Mouse (Mus musculus) olfactory bulb, adult 2 months (tissue): Measurements from ENCODE around the gene Hsf2bp.

Experiments
- CTCF ChIP-seq: fragments of 200-500 bp; IDR thresholded peaks from 2 replicates; pipeline ENCODE4 v1.5.1; 2012; ENCODE audit warnings: low read depth, mild to moderate bottlenecking, low read length, moderate library complexity; ENCODE audit not compliant: insufficient read depth
- POLR2A ChIP-seq: fragments of 200-500 bp; IDR thresholded peaks from 2 replicates; pipeline ENCODE4 v1.6.1; 2012; ENCODE audit warnings: mild to moderate bottlenecking, low read depth, low read length, moderate library complexity; ENCODE audit not compliant: insufficient read depth

DNA sequence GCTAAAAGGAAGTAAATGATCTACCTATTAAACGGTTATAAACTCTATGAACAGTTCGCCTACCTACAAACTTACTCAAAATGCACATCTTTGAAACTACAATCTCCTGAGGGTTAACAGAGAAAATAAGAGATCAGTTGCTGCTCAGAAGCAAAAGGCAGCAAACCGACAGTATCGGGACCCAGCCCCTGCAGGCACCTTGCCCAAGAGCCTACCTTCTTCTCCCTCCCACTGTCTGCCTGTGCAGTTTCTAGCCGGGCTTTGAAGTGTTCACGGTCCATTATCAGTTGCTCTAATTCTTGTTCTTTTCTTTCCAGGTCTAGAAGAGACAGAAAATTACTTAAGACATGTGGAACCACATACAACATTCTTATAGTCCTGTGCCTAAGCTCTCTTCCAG lies 13.6 kb downstream of the Hsf2bp start:
- TF ChIP-seq POLR2A: no peak
- TF ChIP-seq CTCF: no peak
